Mouse (Mus musculus): Measurements from ENCODE around the gene Nsmce3.

Gene Nsmce3

GRCm38 (mm10) chr7:64872743-64873241 is at the start of gene Nsmce3:
Nsmce3 (minus strand) TSS chr7:64872997.
- DNase-seq (ENCODE audit: low read depth in 1 of 2, low spot score in 2 of 2), result peak; percentile 77 to 89

GRCm38 (mm10) chr7:64921189-64921588 is 48.4 kb upstream of the Nsmce3 start:
- DNase-seq (ENCODE audit: low read depth in 1 of 2, low spot score in 2 of 2), result no peak

DNA sequence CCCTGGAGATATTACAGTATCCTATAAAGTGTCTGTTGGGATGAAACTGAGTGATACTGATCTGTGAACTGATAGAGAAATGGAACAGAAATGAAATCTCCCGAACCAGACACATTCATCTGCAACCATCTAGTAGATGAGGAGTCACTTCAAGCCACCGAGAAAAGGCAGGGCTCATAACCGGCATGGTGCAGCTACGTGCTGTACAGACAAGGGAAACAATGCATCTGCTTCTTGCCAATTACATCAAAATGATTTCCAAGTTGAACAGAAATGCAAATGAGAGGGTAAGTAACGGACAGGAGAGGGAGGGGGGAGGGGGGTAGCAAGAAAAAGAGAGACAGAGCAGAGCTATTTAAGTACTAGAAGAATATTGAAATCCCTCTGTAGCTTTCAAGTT is 47.9 kb upstream of the Nsmce3 start:
- no peak for DNase-seq (ENCODE audit: low read depth in 1 of 2, low spot score in 2 of 2)

DNA sequence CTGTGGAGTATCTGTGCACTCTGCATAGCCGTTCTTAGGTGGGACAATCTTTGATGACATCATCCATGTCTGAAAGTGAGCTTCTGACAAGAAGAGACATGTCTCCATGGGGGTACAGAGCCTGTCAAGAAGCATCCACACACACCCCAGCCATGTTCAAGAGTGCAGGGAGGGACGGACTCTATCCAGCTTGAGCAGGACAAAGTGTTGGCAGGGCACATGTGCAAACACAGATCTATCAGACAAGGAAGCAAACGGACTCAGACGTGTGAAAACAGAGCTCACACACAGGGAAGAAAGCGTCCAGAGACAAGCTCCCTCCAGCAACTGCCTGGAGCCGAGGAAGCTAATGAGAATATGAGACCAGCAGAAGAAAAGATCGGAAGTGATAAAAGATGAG is 43.9 kb upstream of the Nsmce3 start:
- no peak for DNase-seq (ENCODE audit: low read depth in 1 of 2, low spot score in 2 of 2)

DNA sequence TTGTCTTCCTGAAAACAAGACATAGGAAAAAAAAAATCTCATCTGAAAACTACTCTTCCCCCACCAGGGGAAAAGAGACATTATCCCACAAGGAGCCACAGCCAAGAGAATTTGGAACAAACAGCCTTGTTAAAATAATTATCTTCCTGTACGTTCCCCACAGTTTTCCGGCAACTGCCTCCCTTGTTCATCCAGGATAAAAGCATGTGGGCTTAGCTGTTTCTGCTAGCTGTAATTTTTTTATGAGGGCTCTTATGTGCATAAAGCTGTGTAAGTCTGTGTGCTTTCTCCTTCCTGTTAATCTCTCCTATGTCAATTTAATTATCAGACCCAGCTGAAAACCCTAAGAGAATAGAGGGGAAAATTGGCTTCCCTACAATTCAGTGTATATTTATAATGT is 42.3 kb upstream of the Nsmce3 start:
- no peak for DNase-seq (ENCODE audit: low read depth in 1 of 2, low spot score in 2 of 2)

DNA sequence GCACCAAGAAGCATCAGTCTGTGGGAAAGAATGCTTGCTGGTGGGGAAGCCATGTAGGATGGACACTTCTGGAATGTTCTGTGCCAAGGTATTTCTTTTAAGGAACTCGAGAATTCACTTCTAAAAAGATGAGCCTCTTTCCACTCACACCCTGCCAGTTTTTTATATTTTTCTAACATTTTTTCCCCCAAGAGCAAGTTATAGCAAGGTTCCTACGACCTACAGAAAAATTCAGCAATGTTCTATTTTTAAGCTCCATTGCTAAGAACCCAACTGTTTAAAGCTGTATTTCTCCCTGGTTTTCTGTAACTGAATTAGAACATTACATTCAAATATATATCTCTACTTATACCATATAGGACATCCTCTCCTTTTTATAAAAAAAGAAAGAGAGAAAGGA is 39.1 kb upstream of the Nsmce3 start:
- no peak for DNase-seq (ENCODE audit: low read depth in 1 of 2, low spot score in 2 of 2)

DNA sequence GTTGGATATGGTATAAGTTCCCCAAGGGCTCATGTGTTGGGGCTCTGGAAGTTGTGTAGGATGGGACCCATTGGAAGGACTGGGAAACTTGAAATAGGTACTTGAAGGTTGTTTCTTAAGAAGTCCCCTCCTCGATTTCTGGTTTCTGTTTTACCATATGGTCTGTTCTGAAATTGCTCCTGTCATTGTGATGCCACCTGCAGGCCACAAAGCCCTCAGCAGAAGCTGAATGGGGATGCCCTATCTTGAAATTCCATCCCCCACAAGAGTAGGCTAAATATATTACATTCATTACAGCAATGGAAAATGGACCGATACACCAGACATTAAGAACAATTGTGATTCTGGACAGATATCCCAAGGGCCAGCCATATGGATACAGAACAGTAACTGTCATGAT is 37.4 kb upstream of the Nsmce3 start:
- no peak for DNase-seq (ENCODE audit: low read depth in 1 of 2, low spot score in 2 of 2)

GRCm38 (mm10) chr7:64906955-64907354 is 34.2 kb upstream of the Nsmce3 start:
- DNase-seq (ENCODE audit: low read depth in 1 of 2, low spot score in 2 of 2), result no peak

DNA sequence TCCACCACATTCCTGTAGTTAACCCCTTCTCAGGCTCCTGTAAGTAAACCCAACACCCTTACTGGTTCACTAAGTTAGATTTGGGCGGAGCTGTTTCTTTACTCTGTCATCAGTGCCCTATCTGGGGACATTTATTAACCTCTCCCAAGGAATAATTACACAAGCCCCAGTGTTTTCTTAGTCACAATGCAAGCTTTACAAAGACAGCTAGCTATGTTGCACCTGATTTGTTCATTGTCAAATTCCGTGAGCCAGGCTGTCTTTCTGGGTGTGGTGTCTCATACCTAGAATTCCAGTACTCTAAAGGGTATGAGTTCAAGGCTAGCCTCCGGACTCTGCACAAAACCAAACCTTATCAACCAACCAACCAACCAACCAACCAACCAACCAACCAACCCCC is 32.7 kb upstream of the Nsmce3 start:
- no peak for DNase-seq (ENCODE audit: low read depth in 1 of 2, low spot score in 2 of 2)

- DNase-seq (ENCODE audit: low read depth in 1 of 2, low spot score in 2 of 2), result no peak
Observed at GRCm38 (mm10) chr7:64900249-64900648, 27.5 kb upstream of the Nsmce3 start.

DNA sequence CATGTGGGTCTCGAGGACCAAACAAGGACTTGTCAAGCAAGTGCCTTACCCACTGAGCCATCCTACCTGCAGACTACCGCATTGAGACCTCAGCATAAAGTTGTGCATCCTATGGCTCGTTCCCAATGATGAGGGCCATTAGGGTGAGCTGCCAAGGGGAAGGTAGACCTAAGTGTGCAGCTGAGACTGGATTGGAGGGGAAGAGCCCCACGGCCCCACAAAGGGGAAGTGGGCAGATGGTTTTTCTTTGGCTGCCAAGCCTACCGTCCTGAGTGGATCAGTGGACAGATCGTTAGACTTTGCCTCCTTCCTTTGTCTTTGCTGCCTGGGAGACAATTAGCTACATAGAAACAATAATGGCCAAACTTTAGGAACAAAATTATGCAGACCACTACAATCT is 23.8 kb upstream of the Nsmce3 start:
- no peak for DNase-seq (ENCODE audit: low read depth in 1 of 2, low spot score in 2 of 2)

GRCm38 (mm10) chr7:64895685-64896101 is 22.9 kb upstream of the Nsmce3 start:
- no peak for DNase-seq (ENCODE audit: low read depth in 1 of 2, low spot score in 2 of 2)

GRCm38 (mm10) chr7:64891139-64891538 is 18.3 kb upstream of the Nsmce3 start:
- DNase-seq (ENCODE audit: low read depth in 1 of 2, low spot score in 2 of 2), result no peak

- no peak for DNase-seq (ENCODE audit: low read depth in 1 of 2, low spot score in 2 of 2)
Observed at GRCm38 (mm10) chr7:64889919-64890318, 17.1 kb upstream of the Nsmce3 start.

DNA sequence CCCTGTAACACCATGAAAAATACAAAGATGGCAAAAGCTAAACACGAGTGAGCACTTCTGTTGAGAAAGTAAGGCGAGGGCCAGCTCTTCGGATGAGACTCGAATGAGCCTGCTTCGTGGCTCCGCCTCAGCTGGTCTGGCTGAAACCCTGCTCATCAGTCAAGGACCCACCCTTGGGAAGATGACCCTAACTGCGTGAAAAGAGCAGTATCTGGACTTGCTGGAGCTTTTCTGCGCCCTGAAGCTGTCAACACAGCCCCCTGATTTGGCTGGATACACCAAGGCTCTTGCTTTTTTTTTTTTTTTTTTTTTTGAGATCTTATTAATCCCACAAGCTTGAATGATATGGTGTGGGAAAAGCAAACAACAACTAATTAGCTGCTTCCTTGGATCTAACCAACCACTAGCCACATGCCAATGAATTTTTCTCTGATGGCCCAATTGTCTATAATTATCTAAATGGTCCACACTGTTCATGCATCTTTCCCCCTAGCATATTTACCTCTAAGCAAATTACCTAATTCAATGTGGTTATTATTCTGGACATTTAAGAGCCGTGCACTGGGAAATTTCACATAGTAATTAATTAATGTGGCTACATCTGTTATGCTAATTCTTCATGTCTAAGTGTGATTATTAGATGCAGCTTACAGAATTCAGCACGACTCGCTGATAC is 11.5 kb upstream of the Nsmce3 start:
- DNase-seq (ENCODE audit: low read depth in 1 of 2, low spot score in 2 of 2), result no peak

DNA sequence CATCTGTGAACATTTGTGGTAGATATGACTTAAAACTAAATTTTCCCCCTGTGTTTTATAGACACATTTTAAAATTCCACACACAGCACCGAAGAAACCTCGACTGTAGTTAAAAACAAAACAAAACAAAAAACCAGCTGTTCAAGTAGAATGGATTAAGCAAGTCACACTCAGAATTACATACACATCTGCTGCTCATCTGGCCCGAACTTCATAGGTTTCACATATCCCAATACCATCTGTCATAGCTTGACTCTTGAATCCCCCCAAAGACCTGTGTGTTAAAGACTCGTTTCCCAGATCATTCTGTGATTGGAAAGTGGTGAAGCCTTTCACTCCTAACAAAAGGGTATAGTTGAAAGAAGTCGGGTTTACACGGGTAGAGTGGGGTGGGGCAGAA is 9.4 kb upstream of the Nsmce3 start:
- DNase-seq (ENCODE audit: low read depth in 1 of 2, low spot score in 2 of 2), result no peak

DNA sequence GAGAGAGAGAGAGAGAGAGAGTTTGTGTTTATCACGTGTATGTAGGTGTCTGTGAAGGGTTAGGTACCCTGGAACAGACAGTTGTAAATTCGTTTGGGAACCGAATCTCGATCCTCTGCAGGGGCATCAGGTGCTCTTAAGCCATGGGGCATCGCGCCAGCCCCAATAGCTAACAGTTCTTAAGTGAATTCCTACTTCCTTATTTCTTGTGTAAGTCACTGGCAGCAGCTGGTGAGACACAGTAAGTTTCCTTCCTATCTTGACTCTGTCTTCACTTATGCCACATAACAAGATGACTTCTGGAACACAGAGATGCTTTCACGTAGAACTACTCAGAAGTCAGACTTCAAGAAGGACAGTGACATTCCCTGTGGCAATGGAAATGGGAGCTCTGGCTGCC is 8.6 kb upstream of the Nsmce3 start:
- DNase-seq (ENCODE audit: low read depth in 1 of 2, low spot score in 2 of 2), result no peak

- no peak for DNase-seq (ENCODE audit: low read depth in 1 of 2, low spot score in 2 of 2)
Observed at GRCm38 (mm10) chr7:64880415-64880814, 7.6 kb upstream of the Nsmce3 start.

GRCm38 (mm10) chr7:64874941-64875340 is 2.1 kb upstream of the Nsmce3 start:
- DNase-seq (ENCODE audit: low read depth in 1 of 2, low spot score in 2 of 2), result no peak

GRCm38 (mm10) chr7:64873266-64873665 is 469 bp upstream of the Nsmce3 start:
- no peak for DNase-seq (ENCODE audit: low read depth in 1 of 2, low spot score in 2 of 2)

GRCm38 (mm10) chr7:64871987-64872742 is 632 bp downstream of the Nsmce3 start:
- peak in 1 of 2 experiments; percentile 4 for DNase-seq (ENCODE audit: low read depth in 1 of 2, low spot score in 2 of 2)

GRCm38 (mm10) chr7:64869549-64870065 is 3.2 kb downstream of the Nsmce3 start:
- no peak for DNase-seq (ENCODE audit: low read depth in 1 of 2, low spot score in 2 of 2)

Measured in monocyte, adult 2 months (primary cell).